Mouse (Mus musculus) layer of hippocampus, postnatal 10 days (tissue): ENCODE data around the gene Smyd5. TPM values are rescaled to one million over a fixed set of nuclear protein-coding genes. Genes with fewer than 3 reads are reported as not detected.

Source experiments
- DNase-seq, 2 experiments: peaks; one replicate each; pipeline ENCODE4 v3.0.0; 2021; ENCODE audit warnings: low spot score in 2 of 2
- total RNA-seq, 2 experiments: library from RNA; stranded (reverse); gene quantifications; 2 replicates each; pipeline ENCODE4 v1.2.3; 2021

Smyd5 gene
- total RNA-seq, 2 experiments from 2014 or later = 42.2 to 44.1 TPM

DNA sequence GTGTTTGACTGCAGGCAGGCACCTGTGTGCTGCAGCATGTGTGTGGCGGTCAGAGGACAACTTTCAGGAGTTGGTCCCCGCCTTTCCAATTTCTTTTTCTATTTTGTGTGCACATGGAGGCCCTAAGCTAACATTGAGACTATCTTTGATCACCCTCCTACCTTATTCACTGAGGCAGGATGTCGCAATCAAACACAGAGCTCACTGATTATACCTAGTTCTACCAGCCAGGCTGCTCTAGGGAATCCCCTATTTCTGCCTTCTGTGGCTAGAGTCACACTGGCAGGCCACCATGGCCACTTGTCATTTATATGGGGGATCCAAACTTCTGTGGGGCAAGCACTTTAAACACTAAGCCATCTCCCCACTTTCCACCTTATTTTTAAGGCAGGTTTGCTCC is 57.9 kb downstream of the Smyd5 start:
- no peak for DNase-seq

DNA sequence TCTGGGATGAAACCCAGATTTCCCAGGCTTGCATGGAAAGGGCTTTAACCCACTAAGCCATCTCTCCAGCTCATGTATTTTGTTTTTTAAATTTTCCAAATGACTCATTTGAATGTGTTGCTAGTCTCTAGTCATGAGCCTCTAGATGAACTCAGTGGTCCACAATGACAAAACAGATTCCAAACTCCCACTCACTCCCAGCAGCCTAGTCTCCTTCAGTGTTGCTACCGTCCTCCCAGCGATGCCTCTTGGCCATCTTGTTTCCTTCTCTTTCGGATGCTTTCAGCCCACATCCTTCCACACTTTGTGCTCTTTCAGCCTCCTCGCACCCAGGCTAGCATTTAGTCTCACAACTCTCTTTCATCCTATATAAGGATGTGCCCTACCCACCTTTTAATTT is 58.5 kb downstream of the Smyd5 start:
- no peak for DNase-seq

DNA sequence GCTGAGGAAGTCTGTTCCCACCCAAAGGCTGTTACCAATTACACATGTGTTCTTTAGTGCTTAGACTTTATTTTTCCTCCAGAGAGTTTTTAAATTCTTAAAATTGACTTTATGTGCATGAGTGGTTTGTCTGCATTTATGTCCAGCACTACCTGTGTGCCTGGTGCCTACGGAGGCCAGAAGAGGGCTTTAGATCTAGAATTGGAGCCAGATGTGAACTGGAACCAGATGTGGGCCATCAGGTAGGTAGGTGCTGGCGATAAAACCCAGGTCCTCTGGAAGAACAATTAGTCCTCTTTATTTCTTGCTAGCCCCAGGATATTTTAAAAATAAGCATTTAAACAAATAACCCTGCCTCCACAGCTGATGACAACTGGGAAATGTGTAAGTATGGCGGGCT is 59.8 kb downstream of the Smyd5 start:
- DNase-seq = no peak

Other genes starting within 250 kb of the Smyd5 start
- 10 to 100 TPM; 22.1 to 23.1 TPM for gene Emx1, start 244.6 kb upstream of the Smyd5 start, total RNA-seq
- 100 to 1,000 TPM; 141 to 142 TPM for gene Sfxn5, start 98.6 kb upstream of the Smyd5 start, total RNA-seq
- 10 to 100 TPM; 50.3 to 52.9 TPM for gene Rab11fip5, start 57.4 kb upstream of the Smyd5 start, total RNA-seq
- gene Noto, start 8.1 kb upstream of the Smyd5 start, total RNA-seq = not detected
- gene Cct7, start 19.5 kb downstream of the Smyd5 start, total RNA-seq = 100 to 1,000 TPM; 240 to 245 TPM
- 10 to 100 TPM; 13.7 to 15.6 TPM for gene Pradc1, start 20.0 kb downstream of the Smyd5 start, total RNA-seq
- gene Fbxo41, start 71.0 kb downstream of the Smyd5 start, total RNA-seq = 10 to 100 TPM; 84.7 to 86.0 TPM
- 10 to 100 TPM; 21.3 to 22.5 TPM for gene Egr4, start 81.6 kb downstream of the Smyd5 start, total RNA-seq
- gene Alms1, start 155.5 kb downstream of the Smyd5 start, total RNA-seq = 1 to 10 TPM; 7.4 to 8.0 TPM